Mouse (Mus musculus) small intestine, adult 2 months (tissue): ENCODE data around the gene Psmb5. TPM values are rescaled to one million over a fixed set of nuclear protein-coding genes. Genes with fewer than 3 reads are reported as not detected.

Experiments used
- H3K27ac ChIP-seq: fragments of 200-500 bp; 2 replicates; pipeline ENCODE4 v1.5.1; 2012; ENCODE audit warnings: low read depth, low read length, control low read depth, inconsistent platforms; ENCODE audit not compliant: insufficient read depth
- H3K27me3 ChIP-seq: fragments of 200-500 bp; 2 replicates; pipeline ENCODE4 v1.6.1; 2012; ENCODE audit warnings: mild to moderate bottlenecking, moderate library complexity, low read length, inconsistent platforms; ENCODE audit not compliant: control insufficient read depth, insufficient read depth
- H3K36me3 ChIP-seq: fragments of 200-500 bp; 2 replicates; pipeline ENCODE4 v1.6.1; 2012; ENCODE audit warnings: mild to moderate bottlenecking, low read length, control low read depth, inconsistent platforms; ENCODE audit not compliant: control insufficient read depth, insufficient read depth
- H3K4me1 ChIP-seq: fragments of 200-500 bp; 2 replicates; pipeline ENCODE4 v1.6.1; 2012; ENCODE audit warnings: low read length, inconsistent platforms, mixed read lengths; ENCODE audit not compliant: control insufficient read depth, insufficient read depth, insufficient read length
- H3K4me3 ChIP-seq: fragments of 200-500 bp; 2 replicates; pipeline ENCODE4 v1.5.1; 2012; ENCODE audit warnings: low read depth, mild to moderate bottlenecking, control low read depth, inconsistent platforms, low read length, moderate library complexity
- CTCF ChIP-seq: fragments of 200-500 bp; IDR thresholded peaks from 2 replicates; pipeline ENCODE4 v1.5.1; 2012; ENCODE audit warnings: low read depth, mild to moderate bottlenecking, control low read depth, inconsistent platforms, low read length, moderate library complexity, mixed read lengths; ENCODE audit not compliant: insufficient replicate concordance, insufficient read length; ENCODE audit errors: extremely low read depth
- POLR2A ChIP-seq: fragments of 200-500 bp; IDR thresholded peaks from 2 replicates; pipeline ENCODE4 v1.6.1; 2012; ENCODE audit warnings: low read depth, mild to moderate bottlenecking, control low read depth, inconsistent platforms, low read length, moderate library complexity
- WGBS: fragments of 180-500 bp; shearing (Covaris S2); methylation state at CpG from one replicate; pipeline ENCODE4 v1.1.7; 2018; 5-methylcytosine and 5-hydroxymethylcytosine counted together
- polyA plus RNA-seq: library from polyadenylated mRNA; depleted of rRNA; stranded (reverse); fragments of >200 nt; gene quantifications from 2 replicates; pipeline ENCODE4 v1.2.3, GENCODE M21; 2012

Psmb5 gene
- polyA plus RNA-seq, 1 experiment = 160 TPM

DNA sequence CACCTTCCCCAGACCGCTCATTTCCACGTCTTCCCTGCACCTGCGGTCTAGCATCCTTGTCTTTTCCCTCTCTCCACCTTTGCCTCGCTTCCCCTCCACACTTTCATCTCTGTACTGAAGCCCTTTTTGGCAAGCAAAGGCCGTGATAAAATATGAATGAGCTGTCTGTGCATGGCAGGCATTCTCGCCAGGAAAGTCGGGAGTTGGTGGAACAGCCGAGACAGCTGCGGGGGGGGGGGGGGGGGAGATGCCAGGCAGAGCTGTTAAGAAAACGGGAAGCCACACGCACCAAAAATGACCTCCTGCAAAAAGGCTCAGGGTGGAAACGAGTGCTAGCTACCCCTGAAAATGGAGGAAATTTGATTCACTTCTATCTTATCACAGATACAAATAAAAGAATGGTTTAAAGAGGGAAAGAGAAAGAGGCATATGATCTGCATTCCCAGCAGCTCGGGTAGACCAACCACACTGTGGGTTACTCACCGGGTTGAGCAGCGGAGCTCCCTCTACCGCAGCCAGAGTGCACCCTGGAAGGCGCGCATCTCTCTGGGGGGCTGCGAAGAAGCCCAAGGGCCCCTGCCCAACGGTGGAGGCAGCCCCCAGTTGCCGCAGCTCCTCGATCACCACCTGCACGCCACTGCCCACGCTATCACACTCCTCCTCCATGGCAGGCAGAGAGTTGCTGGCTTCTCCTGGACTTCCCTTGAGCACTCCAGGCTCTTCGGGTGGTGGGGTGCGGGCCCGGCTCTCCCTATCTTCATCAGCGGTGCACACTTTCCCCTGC, 23.0 kb downstream of the Psmb5 start:
- 88% methylated on average over 28 of the region's 28 CpGs for WGBS
- TF ChIP-seq CTCF (no peak), POLR2A (no peak)

DNA sequence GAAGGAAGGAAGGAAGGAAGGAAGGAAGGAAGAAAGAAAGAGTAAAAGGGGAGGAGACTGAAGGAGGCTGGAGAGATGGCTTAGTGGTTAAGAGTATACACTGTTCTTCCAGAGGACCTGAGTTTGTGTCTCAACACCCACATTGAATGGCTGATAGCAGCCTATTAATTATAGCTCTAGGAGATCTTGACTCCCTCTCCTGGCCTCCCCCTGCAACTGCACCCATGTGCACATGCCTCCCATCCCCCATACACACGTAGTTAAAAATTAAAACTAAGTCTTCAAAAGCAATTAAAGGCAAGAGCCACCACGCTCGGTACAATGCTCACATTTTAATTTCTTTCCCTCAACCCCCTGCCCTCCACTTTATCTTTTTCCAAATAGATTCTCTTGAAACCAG, 23.8 kb downstream of the Psmb5 start:
- TF ChIP-seq POLR2A (no peak), CTCF (no peak)
- WGBS = 93% methylated on average over 3 of the region's 3 CpGs
- Histone ChIP-seq H3K27me3 (no peaks in the 10 kb centered on the region), H3K36me3 (peaks cover 6% of the 10 kb centered on the region), H3K27ac (no peak overlapping the region), H3K4me3 (no peak overlapping the region), H3K4me1 (no peaks in the 10 kb centered on the region)

More for the DNA sequence above, 23.0 kb downstream of the Psmb5 start:
- Histone ChIP-seq H3K36me3 (peaks cover 6% of the 10 kb centered on the region), H3K4me1 (no peaks in the 10 kb centered on the region), H3K27me3 (no peaks in the 10 kb centered on the region), H3K4me3 (no peak overlapping the region), H3K27ac (no peak overlapping the region)

DNA sequence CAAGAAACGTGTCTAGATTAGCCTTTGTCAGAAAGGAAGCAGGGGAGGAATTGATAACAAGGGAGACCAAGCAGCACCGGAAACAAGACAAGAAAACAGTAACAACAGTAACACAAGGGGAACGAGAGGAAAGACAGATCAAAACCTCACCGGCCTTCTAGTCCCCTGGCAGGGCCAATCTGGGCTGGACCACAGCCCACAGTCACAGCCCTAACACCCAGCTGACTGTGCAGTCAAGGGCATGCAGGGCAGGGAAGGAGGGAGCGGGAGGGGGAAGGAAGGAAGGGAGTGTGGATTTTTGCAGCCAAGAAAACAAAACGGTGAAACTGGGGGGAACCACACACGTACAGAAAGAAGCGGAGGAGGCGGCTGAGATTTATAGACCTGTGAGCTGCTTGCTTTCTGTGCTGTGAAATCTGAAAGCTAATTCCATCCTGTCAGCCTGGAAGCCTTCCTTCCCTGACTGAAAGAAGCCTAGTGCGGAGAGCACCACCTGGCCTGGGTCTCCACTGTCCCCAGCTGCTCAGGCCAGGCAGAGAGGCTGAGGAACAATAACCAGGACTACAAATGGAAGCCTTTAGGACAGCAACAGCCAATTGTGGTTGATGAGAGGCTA, 25.4 kb downstream of the Psmb5 start:
- Histone ChIP-seq H3K36me3 (peaks cover 6% of the 10 kb centered on the region), H3K4me1 (no peaks in the 10 kb centered on the region), H3K27me3 (no peaks in the 10 kb centered on the region), H3K27ac (no peak overlapping the region), H3K4me3 (no peak overlapping the region)
- WGBS = 65% methylated on average over 10 of the region's 10 CpGs
- TF ChIP-seq CTCF (no peak), POLR2A (no peak)

DNA sequence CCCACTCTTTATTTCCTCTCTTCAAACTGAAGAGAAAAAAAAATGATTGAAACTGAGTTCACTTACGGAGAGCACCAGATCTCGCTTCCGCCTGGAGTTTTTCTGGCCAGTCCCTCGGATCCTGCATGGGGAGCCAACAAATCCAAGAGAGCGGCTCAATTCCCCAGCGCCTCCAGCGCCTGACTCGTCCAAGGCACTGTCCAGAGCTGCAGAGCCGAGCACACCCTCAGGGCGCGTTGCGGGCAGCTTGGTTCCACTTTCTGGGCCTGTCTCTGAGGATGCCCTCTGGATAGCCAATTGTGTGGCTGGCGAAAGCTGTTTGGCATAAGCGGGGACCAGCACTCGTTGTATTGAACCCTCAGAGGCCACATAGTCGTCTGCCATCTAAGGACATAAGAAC, 26.8 kb downstream of the Psmb5 start:
- Histone ChIP-seq H3K4me1 (no peaks in the 10 kb centered on the region), H3K27ac (no peak overlapping the region), H3K27me3 (no peaks in the 10 kb centered on the region), H3K36me3 (peaks cover 6% of the 10 kb centered on the region), H3K4me3 (no peak overlapping the region)
- 94% methylated on average over 16 of the region's 16 CpGs for WGBS
- TF ChIP-seq CTCF = no peak
- TF ChIP-seq POLR2A = no peak

DNA sequence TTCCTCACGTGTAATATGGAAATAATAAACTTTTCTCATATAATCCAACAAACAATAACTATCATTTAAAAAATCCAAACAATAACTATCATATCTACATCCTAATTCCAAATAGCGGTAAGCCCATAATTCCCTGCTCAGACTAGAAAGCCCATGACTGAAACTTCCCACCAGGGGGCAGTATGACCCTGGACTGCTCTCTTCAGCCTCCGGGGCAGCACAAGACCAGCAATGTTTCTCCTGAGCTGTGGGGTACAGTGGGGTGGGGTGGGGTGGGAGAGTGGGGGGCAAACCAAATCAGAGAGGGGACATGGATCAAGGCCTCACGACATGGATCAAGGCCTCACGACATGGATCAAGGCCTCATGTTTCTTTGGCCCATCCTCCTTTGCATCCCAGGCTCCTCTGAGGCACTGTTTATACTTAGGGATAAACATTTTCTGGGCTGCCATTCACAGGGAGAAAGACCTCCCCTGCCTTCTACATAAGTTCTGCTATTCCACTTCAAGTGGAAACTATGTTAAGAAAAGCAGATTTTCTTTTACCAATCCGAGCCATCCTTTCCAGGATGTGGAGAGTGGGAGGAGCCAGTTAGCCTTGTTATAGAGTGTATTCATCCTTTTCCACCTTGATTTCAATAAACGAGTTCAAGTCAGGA, 34.0 kb downstream of the Psmb5 start:
- WGBS = 54% methylated on average over 7 of the region's 7 CpGs
- no peak overlapping the region for H3K27ac ChIP-seq

DNA sequence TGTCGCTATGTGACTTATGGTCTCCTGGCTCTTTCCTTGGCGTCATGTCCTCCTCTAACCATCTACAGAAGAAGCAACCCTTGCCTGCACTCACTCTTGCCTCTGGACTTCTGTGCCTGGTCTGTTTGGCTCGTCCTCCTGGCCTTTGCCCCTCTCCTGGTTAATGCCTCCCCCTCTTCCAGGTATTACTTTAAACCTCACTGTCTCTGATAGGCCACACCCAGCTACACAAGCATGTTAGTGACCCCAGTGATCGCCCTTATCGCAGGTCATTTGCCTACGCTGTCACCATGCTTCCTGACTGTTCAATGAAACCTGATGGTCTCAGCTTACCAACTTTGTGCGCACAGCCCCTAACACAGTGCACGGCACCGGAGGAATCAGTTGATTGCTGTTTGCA, 35.3 kb downstream of the Psmb5 start:
- H3K4me3 ChIP-seq = no peak overlapping the region
- no peaks in the 10 kb centered on the region for H3K36me3 ChIP-seq
- 83% methylated on average over 9 of the region's 9 CpGs for WGBS
- no peak overlapping the region for H3K27ac ChIP-seq
- no peaks in the 10 kb centered on the region for H3K27me3 ChIP-seq
- H3K4me1 ChIP-seq = peaks cover 7% of the 10 kb centered on the region; the same call in 1 of the 2 replicates
- TF ChIP-seq CTCF = no peak
- no peak for TF ChIP-seq POLR2A

More for the DNA sequence above, 34.0 kb downstream of the Psmb5 start:
- Histone ChIP-seq H3K4me3 (no peak overlapping the region), H3K27me3 (no peaks in the 10 kb centered on the region), H3K4me1 (peaks cover 3% of the 10 kb centered on the region; the same call in 1 of the 2 replicates), H3K36me3 (no peaks in the 10 kb centered on the region)
- TF ChIP-seq POLR2A (no peak), CTCF (peak; percentile 66; the same call in 1 of the 2 replicates)

DNA sequence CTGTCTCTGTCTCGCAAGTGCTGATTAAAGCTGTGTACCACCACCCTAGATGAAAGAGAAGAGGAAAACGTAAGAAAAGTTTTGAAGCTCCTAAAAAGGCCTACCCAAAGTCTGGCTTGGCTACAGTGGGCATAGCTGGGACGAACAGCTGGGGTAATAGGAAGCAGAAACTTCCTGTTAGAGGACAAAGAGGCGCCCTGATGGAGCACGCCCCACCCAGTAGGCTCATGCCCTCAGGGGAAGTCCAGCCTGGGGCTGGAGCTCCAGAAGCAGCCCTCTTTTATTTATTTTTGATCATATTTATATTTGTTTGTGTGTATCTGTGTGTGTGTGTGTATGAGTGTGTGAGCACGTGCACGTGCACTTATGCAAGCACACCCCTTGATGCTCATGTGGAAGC, 38.2 kb downstream of the Psmb5 start:
- 60% methylated on average over 7 of the region's 7 CpGs for WGBS
- Histone ChIP-seq H3K36me3 (no peaks in the 10 kb centered on the region), H3K27ac (no peak overlapping the region), H3K4me3 (no peak overlapping the region), H3K4me1 (peaks cover 20% of the 10 kb centered on the region), H3K27me3 (peaks cover 22% of the 10 kb centered on the region)
- TF ChIP-seq POLR2A = no peak
- TF ChIP-seq CTCF = no peak
